ENCODE assay signal across 1 mouse cellular context in the genomic region with DNA sequence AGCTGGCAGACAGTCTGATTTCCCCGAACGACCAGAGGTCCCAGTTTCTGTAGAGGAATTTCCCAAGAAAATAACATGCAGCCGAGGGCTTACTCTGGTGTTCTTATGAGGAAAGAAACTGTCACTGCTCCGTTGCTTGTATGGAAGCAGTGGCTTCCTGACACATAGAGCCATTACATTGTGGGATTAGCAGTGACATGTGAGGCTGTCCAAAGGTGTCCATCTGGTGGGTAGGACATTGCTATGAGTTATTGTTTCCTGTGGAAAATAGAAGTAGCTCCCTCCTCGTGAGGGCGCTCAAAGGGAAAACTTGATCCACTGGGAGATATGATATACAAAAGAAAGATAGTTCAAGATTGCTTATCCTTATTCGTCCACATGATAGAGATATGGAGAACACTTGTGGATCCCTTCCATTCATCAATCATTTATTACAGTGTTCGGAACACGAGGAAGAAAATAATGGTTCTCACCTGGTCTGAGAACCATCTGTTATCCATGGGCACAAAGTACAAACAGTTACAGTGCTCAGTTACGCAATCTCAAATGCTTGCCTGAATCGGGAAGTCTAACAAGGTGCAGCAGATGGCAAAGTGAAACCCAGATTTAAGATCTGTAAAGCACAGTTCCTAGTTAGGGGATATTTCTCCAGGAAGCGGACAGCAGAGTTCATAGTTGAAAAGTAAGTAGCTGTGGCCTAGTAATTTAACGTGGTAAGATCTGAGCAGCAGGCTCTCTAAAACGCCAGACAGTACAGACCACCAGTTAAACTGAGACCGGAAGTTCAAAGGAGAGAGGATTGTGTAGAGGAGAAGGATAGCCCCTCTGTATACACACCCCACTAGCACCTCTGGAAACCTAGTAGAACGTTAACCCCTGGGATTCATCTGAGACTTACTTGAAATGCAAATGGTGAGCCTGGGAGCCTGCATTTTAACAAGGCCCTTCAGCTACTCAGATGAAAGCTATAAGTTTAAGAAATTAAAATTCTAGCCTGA.
TF ChIP-seq lines count a peak whose summit lies in the region.

No protein-coding gene starts in this region.

TF ChIP-seq in CH12.LX, 34 proteins besides CTCF, POLR2A, EP300 and RAD21:
- no peak for TF ChIP-seq UBTF (IDR thresholded peaks at IDR 0.05; ENCODE audit: low read depth, low read length)
- TF ChIP-seq ZNF384 (IDR thresholded peaks at IDR 0.05; ENCODE audit: low read depth, low read length) = no peak
- no peak for TF ChIP-seq SIN3A (IDR thresholded peaks at IDR 0.05; ENCODE audit: low read length)
- TF ChIP-seq USF1 (IDR thresholded peaks at IDR 0.05; ENCODE audit: low read depth, low read length) = no peak
